Mouse (Mus musculus) stomach, embryonic 14.5 days (tissue): Measurements from ENCODE around the gene Spz1. TPM values are rescaled to one million over a fixed set of nuclear protein-coding genes. Genes with fewer than 3 reads are reported as not detected.

ENCODE experiments used
- ATAC-seq: fragments of 200-750 bp; cut with Nextera tagmentation; 2 replicates; pipeline ENCODE4 v1.8.0; 2017; ENCODE audit warnings: low read depth, moderate TSS enrichment; ENCODE audit not compliant: insufficient number of reproducible peaks, insufficient read depth, low FRiP score
- H3K27ac ChIP-seq: fragments of 300-500 bp; sonication (generic); 2 replicates; pipeline ENCODE4 v1.5.1; 2014; ENCODE audit warnings: mild to moderate bottlenecking, low read length, moderate library complexity, mixed read lengths
- H3K27me3 ChIP-seq: fragments of 300-500 bp; sonication (generic); 2 replicates; pipeline ENCODE4 v1.6.1; 2014; ENCODE audit warnings: low read length, control low read depth, mixed read lengths; ENCODE audit not compliant: control insufficient read depth, insufficient read depth
- H3K36me3 ChIP-seq: fragments of 300-500 bp; sonication (generic); 2 replicates; pipeline ENCODE4 v1.6.1; 2014; ENCODE audit warnings: mild to moderate bottlenecking, control low read depth, low read length, moderate library complexity, mixed read lengths; ENCODE audit not compliant: control insufficient read depth, insufficient read depth
- H3K4me1 ChIP-seq: fragments of 300-500 bp; sonication (generic); 2 replicates; pipeline ENCODE4 v1.6.1; 2014; ENCODE audit warnings: low read length, control low read depth, mixed read lengths; ENCODE audit not compliant: control insufficient read depth, insufficient read depth
- H3K4me2 ChIP-seq: fragments of 300-500 bp; sonication (generic); replicated peaks from 2 replicates; pipeline ENCODE4 v1.6.1; 2014; ENCODE audit warnings: low read depth, low read length, control low read depth
- H3K4me3 ChIP-seq: fragments of 300-500 bp; sonication (generic); 2 replicates; pipeline ENCODE4 v1.5.1; 2014; ENCODE audit warnings: low read depth, low read length, control low read depth
- H3K9ac ChIP-seq: fragments of 300-500 bp; sonication (generic); replicated peaks from 2 replicates; pipeline ENCODE4 v1.6.1; 2014; ENCODE audit warnings: low read depth, mild to moderate bottlenecking, control low read depth, low read length, moderate library complexity, mixed read lengths
- H3K9me3 ChIP-seq: fragments of 300-500 bp; sonication (generic); 2 replicates; pipeline ENCODE4 v1.6.1; 2016; ENCODE audit warnings: low read depth, low read length, control low read depth; ENCODE audit not compliant: control insufficient read depth
- WGBS: fragments of 180-500 bp; shearing (Covaris S2); extraction: QIAGEN DNeasy Blood & Tissue Kit; methylation state at CpG from one replicate; pipeline ENCODE4 v1.1.7; 2014; 5-methylcytosine and 5-hydroxymethylcytosine counted together
- polyA plus RNA-seq: library from polyadenylated mRNA; unstranded; fragments of >200 nt; fragmentation: Nextera tagmentation; extraction: Ambion mirVana; gene quantifications from 2 replicates; pipeline ENCODE4 v1.2.1, GENCODE M21; 2014

The Spz1 gene
- polyA plus RNA-seq = not detected in 2 replicates

DNA sequence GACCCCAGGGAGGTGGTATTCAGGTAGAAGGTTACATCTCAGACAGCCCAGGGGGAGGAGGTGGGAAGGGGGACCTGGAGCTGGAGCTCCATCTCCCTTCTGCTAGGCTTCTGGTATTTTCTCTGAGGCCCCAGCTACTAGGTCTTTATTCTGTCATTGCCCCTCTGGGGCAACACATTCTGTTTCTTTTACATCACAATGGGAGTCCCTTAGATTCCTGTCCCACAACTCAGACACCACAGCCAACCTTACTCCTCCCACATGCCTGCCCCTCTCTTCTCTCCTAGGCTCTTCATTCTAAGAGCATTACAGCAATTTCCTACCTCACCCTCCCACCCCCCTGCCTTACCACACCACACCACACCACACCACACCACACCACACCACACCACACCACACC, at the start of gene Spz1:
Gene Spz1 (minus strand): TSS at position 101 of the 400 bp plus-strand sequence.
- Histone ChIP-seq H3K27ac (no peak within 1 kb of the TSS), H3K4me3 (no peak within 1 kb of the TSS), H3K9ac (no peak within 1 kb of the TSS), H3K9me3 (no peaks in the 10 kb centered on the region), H3K4me2 (no peak within 1 kb of the TSS), H3K36me3 (no peaks in the 10 kb centered on the region), H3K27me3 (no peaks in the 10 kb centered on the region), H3K4me1 (peaks cover 7% of the 10 kb centered on the region; the same call in 1 of the 2 replicates)
- ATAC-seq = no peak

DNA sequence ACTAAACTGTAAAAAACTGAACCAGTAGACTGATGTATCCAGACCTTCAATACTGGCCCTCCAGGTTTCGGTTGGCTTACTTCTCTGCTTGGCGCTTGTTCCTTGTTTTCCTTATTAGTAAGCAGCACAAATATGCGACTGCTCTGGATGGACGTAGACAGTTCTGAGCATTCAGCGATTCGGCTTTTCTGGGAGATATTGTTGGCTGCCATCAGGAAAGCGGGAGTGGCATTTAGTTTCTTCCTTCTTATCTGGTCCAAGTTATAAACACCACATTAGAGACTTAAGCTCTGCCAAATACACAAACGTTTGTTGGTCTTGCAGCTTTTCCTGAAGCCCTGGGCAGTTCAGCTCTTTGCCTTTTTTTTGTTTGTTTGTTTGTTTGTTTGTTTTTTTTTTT, 40.5 kb upstream of the Spz1 start:
- ATAC-seq = no peak
- Histone ChIP-seq H3K9ac (no peak overlapping the region), H3K4me2 (no peak overlapping the region), H3K27ac (no peak overlapping the region), H3K4me1 (peaks cover 14% of the 10 kb centered on the region; the same call in 1 of the 2 replicates), H3K27me3 (no peaks in the 10 kb centered on the region), H3K36me3 (no peaks in the 10 kb centered on the region), H3K9me3 (no peaks in the 10 kb centered on the region), H3K4me3 (no peak overlapping the region)
- WGBS = 90% methylated on average over 8 of the region's 8 CpGs

DNA sequence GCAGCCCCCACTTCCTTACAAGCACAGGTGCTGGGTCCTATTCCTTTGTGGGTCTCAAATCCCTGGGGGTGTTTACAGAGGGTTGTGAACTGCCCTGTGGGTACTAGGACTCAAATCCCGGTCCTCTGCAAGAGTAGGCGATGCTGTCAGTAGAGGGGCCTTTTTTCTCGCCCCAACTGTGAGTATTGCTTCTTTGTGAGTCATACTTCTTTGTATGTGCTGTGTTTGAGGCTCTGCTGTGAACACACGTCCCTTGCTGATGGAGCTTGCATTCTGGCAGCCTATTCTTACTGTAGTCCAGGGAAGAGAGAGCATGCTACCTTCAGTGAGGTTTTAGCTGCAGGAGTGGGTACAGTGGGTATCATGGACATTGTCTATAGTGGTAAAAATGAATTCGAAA, 39.2 kb upstream of the Spz1 start:
- Histone ChIP-seq H3K27ac (no peak overlapping the region), H3K36me3 (no peaks in the 10 kb centered on the region), H3K9ac (no peak overlapping the region), H3K4me2 (no peak overlapping the region), H3K9me3 (no peaks in the 10 kb centered on the region), H3K4me3 (no peak overlapping the region), H3K27me3 (no peaks in the 10 kb centered on the region), H3K4me1 (peaks cover 14% of the 10 kb centered on the region; the same call in 1 of the 2 replicates)
- ATAC-seq = no peak
- 86% methylated on average over 5 of the region's 5 CpGs for WGBS

DNA sequence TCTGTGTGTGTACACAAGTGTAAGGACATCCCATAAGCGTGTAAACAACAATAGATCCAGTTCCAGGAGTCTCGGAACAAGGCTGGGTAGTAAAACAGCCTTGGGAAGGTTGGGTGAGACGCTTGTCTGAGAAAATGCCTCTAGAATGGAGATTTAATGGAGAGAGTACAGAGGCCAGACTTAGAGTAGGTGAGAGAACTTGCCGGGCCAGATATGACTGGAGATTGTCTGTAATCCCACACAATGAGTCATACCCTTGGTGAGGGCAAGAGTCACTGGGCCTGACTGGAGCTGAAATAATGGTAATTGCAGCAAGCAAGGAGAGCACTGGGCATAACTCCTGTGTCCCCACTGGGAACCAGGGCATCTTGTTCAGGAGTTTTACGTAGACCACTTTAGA, 37.1 kb upstream of the Spz1 start:
- H3K9me3 ChIP-seq = no peaks in the 10 kb centered on the region
- no peak overlapping the region; the same call in 1 of the 2 replicates for H3K4me3 ChIP-seq
- no peaks in the 10 kb centered on the region for H3K27me3 ChIP-seq
- no peak overlapping the region for H3K9ac ChIP-seq
- WGBS = 60% methylated on average over 5 of the region's 5 CpGs
- H3K4me1 ChIP-seq = peaks cover 18% of the 10 kb centered on the region; the same call in 1 of the 2 replicates
- H3K27ac ChIP-seq = no peak overlapping the region
- H3K4me2 ChIP-seq = peak overlapping the region; percentile 89
- no peak for ATAC-seq
- H3K36me3 ChIP-seq = no peaks in the 10 kb centered on the region

DNA sequence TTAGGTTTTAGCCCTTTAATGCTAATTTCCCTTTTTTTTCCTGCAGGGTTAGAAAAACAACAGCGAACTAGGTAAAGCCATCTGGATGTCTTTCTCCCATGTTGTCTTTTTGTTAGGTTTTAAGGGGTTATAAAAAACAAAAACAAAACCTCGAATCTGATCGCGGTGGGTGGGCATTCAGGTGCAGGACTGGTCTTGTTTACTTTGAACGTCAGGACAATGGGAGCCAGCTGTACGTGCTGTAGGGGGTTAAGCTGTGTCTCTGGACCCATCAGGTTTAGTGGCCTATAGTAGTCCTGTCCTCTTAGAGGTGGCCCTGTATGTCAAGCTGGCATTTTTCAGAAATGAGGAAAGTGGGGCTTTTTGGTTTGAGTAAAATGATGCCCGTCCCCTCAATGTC, 35.9 kb upstream of the Spz1 start:
- H3K27ac ChIP-seq = no peak overlapping the region

DNA sequence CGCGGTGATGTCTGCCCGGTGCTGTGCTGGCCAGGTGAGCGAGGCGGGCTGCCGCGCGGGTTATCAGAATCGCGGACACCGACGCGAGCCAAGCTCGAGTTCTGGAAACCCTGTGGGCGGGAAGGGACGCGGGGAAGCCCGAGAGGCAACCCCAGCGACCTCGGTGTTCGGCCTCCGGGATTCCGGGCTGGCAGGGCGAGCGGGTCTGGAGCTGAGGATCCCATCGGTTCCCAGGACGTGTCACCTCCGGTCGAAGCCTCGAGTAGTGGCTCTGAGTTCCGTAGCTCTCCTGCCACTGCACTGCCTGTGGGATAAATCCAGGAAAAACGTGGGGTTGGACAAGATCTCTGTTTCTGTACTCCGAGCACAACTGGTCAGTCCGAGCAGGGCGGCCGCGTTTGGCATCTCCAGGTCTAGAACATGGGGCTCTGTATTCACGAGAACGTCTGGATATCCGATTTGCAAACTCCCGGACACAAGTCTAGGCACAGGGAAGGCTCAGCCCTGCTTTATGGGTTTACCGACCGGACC, 35.3 kb upstream of the Spz1 start:
- peaks cover 18% of the 10 kb centered on the region; the same call in 1 of the 2 replicates for H3K4me1 ChIP-seq
- peak overlapping the region; percentile 57 for H3K9ac ChIP-seq
- peak; percentile 24; the same call in 1 of the 2 replicates for ATAC-seq
- no peaks in the 10 kb centered on the region for H3K27me3 ChIP-seq
- H3K4me3 ChIP-seq = peak overlapping the region; percentile 60
- peak overlapping the region; percentile 89 for H3K4me2 ChIP-seq
- no peaks in the 10 kb centered on the region for H3K36me3 ChIP-seq
- peak overlapping the region; percentile 97 for H3K27ac ChIP-seq
- no peaks in the 10 kb centered on the region for H3K9me3 ChIP-seq
- WGBS = 0% methylated on average over 32 of the region's 43 CpGs

More for the DNA sequence above, 35.9 kb upstream of the Spz1 start:
- peak overlapping the region; percentile 57 for H3K9ac ChIP-seq
- 5% methylated on average over 7 of the region's 7 CpGs for WGBS
- H3K9me3 ChIP-seq = no peaks in the 10 kb centered on the region
- no peak for ATAC-seq
- H3K36me3 ChIP-seq = no peaks in the 10 kb centered on the region
- peak overlapping the region; percentile 89 for H3K4me2 ChIP-seq
- peaks cover 18% of the 10 kb centered on the region; the same call in 1 of the 2 replicates for H3K4me1 ChIP-seq
- no peaks in the 10 kb centered on the region for H3K27me3 ChIP-seq
- peak overlapping the region; percentile 60 for H3K4me3 ChIP-seq

DNA sequence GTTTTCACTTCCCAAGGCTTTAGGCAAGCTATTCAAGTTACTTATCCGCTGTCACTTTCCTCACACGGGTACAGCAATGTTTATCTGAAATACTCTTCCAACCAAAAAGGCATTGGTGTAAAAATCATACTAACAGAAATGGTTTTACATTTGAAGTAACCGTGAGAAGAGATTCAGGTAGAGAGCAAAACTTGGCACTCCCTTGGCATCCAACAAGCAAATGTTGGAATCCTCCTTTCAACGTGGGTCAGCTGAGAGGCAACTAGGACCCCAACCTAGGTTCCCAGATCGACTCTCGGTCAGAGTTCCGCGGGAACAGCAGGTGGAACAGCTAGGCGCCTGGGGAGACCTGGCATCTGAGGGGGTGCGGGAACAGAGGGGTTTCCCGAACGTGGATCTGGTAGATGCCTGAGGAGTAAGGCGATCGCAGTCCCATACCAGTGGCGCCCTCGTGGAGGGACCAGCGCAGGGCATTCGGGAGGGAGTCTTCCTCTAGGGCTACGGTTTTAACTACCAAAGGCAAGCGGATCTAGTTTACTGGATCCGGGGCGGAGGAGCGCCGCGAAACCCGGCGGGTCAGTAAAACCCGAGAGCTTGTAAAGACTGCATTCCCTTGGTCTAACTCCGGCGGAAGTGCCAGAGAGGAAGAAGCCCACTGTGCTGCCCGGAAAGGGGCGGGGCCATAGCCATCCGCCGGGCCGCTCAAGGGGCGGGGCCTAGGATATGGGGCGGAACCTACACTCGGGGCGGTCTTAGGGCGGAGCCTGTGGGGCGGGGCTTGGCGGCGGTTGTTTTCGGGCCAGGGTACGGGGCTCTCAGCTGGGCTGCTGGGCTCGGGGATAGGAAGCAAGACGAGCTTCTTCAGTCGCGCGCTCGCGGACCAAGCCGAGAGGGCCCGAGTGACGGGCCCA, 34.6 kb upstream of the Spz1 start, which contains the start of gene Serinc5:
Gene Serinc5 (plus strand): TSS at position 781 of the 911 bp plus-strand sequence.
- H3K4me3 ChIP-seq = peak within 1 kb of the TSS; percentile 60
- WGBS = under 1% methylated on average over 55 of the region's 55 CpGs

DNA sequence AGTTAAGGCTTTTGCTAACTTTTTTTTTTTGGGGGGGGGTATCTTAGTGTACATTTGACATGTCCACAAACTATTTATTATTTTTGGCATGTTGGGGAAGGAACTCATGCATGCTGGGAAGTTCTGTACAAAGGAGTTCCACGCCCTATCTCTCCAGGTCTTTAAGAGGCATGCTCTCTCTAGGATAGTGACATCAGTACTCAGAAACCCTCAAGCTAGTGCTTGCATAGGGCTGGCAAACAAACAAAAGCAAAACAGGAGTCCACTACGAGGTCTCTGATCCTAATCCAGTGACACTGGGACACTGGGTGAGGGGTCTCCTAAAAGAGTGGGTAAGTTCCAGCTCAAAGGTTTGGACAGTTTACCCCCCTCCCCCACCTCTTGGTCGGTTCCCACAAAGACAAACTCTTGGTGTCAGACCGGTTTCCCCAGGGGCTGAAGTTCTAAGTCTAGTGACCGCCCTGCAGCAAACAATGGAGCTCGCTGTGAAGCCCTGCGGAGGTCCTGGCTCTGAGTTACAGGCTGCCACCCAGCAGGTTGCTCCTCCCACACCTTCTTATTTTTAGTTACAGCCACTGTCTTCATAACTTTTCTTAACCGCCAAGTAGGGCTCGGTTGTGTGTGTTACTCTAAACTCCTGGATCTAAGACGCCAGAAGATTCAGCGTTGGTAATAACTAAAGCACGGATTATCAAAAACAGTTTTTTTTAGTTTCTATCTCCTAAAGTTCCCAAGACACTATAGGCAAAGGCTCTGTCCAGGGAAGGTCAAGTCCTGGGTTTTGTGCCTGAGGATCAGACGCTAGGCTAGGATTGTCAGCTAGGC, 33.7 kb upstream of the Spz1 start:
- H3K9me3 ChIP-seq = no peaks in the 10 kb centered on the region
- H3K4me2 ChIP-seq = peak overlapping the region; percentile 89
- H3K4me1 ChIP-seq = peaks cover 18% of the 10 kb centered on the region; the same call in 1 of the 2 replicates
- 12% methylated on average over 13 of the region's 13 CpGs for WGBS
- peak overlapping the region; percentile 60 for H3K4me3 ChIP-seq
- no peaks in the 10 kb centered on the region for H3K36me3 ChIP-seq
- H3K27me3 ChIP-seq = no peaks in the 10 kb centered on the region
- peak; percentile 66 for ATAC-seq
- H3K9ac ChIP-seq = peak overlapping the region; percentile 76
- H3K27ac ChIP-seq = peak overlapping the region; percentile 97

More for the DNA sequence above, 34.6 kb upstream of the Spz1 start, which contains the start of gene Serinc5:
- H3K4me2 ChIP-seq = peak within 1 kb of the TSS; percentile 89
- peaks cover 18% of the 10 kb centered on the region; the same call in 1 of the 2 replicates for H3K4me1 ChIP-seq
- H3K9ac ChIP-seq = peak within 1 kb of the TSS; percentile 76
- no peaks in the 10 kb centered on the region for H3K36me3 ChIP-seq
- H3K9me3 ChIP-seq = no peaks in the 10 kb centered on the region
- ATAC-seq = peak; percentile 95
- H3K27me3 ChIP-seq = no peaks in the 10 kb centered on the region
- H3K27ac ChIP-seq = peak within 1 kb of the TSS; percentile 97
